Mouse (Mus musculus) ES-CJ7 (cell line): Measurements from ENCODE around the gene Chrnb2.

Source experiments
- DNase-seq: peaks from one replicate; pipeline ENCODE4 v3.0.0; 2011; ENCODE audit warnings: low read depth, low spot score

Chrnb2 gene

GRCm38 (mm10) chr3:89764119-89764724 lies at the start of gene Chrnb2:
TSS of gene Chrnb2 (minus strand) at chr3:89764632.
- peak; percentile 89 for DNase-seq

DNA sequence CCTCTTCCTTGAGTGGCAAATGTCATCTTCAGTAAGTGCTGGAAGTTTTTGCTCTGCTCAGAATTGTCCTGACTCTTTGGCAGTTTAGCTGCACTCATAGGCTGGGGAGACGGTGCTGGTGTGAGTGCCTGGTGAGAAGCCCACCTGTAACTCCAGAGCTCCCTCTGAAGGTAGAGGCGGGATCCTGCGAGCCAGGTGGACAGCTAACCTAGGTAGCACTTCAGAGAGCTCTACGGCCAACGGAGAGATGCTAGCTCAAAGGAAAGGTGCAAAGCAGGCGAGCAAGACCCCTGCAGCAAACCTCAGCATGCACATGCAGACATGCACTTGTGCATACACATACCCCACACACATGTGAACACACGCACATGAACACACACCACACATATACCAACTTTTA lies 49.6 kb upstream of the Chrnb2 start:
- peak; percentile 52 for DNase-seq

GRCm38 (mm10) chr3:89812166-89812565 lies 47.7 kb upstream of the Chrnb2 start:
- no peak for DNase-seq

DNA sequence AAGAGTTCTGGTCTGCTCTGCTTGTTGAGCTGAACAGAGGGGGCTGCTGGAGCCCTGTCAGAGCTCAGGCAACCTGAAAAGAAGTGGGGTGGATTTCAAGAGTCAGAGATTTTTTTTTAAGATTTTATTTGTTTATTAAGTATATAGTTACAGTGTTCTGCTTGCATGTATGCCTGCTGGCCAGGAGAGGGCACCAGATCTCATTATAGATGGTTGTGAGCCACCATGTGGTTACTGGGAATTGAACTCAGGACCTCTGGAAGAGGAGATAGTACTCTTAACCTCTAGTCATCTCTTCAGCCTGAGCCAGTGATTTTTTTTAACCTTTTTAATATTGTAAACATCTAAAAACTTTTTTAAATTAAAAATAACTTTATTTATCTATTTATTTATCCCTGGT lies 46.4 kb upstream of the Chrnb2 start:
- no peak for DNase-seq

DNA sequence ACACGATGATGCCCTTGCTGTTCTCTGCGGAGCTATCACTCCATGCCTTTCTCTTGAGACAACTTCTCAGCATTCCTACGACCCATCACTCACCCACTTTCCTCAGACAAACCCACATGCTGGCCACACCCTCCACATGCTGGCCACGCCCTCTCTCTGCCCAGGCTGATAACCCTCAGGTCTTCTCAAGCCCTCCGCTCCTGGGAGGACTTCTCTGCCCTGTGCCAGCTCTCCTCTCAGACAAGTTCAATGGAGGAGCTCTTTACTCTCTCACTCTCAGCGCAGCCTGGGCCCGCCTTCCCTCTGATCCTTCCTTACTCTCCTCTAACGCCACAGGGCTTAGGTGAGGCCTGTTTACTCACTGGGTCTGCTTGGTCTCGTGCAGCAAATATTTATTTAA lies 44.2 kb upstream of the Chrnb2 start:
- peak; percentile 76 for DNase-seq

- DNase-seq, result no peak
Measured at GRCm38 (mm10) chr3:89807881-89808280, 43.4 kb upstream of the Chrnb2 start.

DNA sequence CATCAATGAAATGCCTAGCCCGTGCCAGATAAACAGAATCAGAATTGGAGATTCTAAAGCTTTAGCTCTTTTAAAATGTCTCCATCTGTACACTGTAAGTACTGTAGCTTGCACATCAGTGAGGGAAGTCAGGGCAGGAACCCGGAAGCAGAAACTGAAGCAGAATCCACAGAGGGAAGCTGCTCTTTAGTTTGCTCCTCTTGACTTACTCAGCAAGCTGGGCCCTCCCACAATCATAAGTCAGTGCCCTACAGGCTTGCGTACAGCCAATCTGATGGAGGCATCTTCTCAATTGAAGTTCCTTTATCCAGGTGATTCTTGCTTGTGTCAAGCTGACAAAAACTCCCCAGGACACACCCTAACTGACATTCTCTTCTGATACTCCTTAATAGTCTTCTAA lies 42.7 kb upstream of the Chrnb2 start:
- no peak for DNase-seq

DNA sequence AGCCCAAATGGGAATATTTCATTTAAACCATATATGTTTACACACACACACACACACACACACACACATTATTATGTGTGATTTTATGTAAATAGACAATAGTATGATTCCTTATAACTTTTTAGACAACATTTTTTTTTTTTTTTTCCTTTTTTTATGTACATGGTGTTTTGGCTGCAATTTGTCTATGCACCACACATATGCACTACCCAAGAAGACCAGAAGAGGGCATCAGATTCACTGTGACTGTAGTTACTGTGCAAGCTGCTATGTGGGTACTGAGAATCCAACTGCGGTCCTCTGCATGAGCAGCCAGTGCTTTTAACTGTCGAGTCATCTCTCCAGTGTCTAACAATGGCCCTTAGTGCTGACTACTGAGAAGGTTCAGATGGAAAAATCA lies 42.3 kb upstream of the Chrnb2 start:
- peak; percentile 84 for DNase-seq

DNA sequence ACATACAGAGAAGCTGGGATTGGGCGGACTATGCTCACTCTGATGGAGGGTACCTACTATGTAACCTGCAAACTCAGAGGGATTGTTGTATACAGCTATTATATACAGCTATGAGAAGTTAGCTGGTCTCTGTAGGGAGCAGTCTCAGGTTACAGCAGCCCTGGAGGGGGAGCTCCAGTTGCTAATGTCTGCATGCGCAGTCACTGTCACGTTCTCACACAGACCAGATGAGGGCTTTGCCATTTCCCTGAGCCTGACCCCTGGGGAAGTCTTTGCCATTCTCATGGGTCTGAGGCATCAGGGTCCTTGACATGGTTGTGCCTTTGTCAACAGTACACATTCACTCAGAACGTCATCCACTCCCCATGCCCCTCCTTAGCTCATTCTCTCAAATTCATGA lies 40.7 kb upstream of the Chrnb2 start:
- DNase-seq, result peak; percentile 61

- DNase-seq, result no peak
Measured at GRCm38 (mm10) chr3:89802876-89803275, 38.4 kb upstream of the Chrnb2 start.

- peak; percentile 91 for DNase-seq
Measured at GRCm38 (mm10) chr3:89801507-89801847, 37.0 kb upstream of the Chrnb2 start.

- peak; percentile 71 for DNase-seq
Measured at GRCm38 (mm10) chr3:89800774-89801506, 36.5 kb upstream of the Chrnb2 start.

GRCm38 (mm10) chr3:89800078-89800477 lies 35.6 kb upstream of the Chrnb2 start:
- peak; percentile 98 for DNase-seq

GRCm38 (mm10) chr3:89799476-89799875 lies 35.0 kb upstream of the Chrnb2 start:
- DNase-seq, result peak; percentile 81

DNA sequence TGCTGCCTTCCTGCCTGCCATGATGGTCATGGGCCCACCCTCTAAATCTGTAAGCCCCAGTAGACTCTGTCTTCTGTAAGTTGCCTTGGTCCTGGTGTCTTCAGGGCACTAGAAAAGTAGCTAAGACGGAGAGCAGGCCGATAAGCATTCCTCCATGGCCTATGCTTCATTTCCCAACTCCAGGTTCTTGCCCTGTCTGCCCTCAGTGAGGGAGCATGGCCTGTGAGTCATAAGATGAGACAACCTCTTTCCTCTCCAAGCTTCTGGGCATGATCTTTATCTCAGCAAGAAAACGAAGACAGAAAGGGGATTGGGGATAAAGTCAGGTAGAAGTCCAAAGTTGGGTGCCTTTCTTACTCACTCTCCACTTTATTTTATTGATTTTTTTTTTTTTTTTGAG lies 34.1 kb upstream of the Chrnb2 start:
- no peak for DNase-seq

GRCm38 (mm10) chr3:89796358-89796757 lies 31.9 kb upstream of the Chrnb2 start:
- no peak for DNase-seq

DNA sequence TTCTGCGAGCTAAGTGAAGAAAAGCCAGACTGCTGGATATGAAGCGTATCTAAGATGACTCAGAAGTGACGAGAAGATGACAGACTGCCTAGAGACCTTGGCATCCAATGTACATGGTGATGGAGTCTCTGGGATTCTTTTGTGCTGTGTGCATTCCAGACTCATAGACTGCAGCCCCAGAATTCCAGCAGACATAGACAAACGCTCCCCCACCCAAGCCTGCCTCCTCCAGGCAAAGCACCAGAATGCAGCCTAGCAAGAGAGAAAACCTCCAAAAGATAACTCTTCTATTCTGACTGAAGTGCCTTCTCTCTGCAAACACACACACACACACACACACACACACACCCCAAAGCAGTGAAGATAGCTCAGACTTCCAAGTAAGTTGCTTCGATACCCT lies 31.3 kb upstream of the Chrnb2 start:
- DNase-seq, result peak; percentile 71

DNA sequence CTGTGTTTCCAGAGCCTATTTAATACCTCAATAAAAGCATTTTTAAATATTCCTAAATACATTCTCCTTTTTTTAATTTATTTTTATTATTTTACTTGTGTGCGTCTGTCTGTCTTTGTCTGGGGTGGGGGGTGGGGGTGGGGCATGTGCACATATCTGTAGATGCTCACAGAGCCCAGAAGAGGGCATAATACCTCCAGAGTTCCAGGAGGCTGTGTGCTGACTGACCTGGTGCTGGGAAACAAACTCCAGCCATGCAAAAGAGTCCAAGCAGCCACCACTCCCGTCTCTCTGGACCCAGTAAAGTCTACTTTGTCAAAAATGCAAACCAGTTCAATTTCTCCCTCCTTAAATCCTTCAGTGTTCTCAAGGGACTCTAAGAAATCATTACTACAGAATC lies 30.2 kb upstream of the Chrnb2 start:
- DNase-seq, result peak; percentile 74

- peak; percentile 71 for DNase-seq
Measured at GRCm38 (mm10) chr3:89788680-89789352, 24.4 kb upstream of the Chrnb2 start.

GRCm38 (mm10) chr3:89786275-89786674 lies 21.8 kb upstream of the Chrnb2 start:
- no peak for DNase-seq

DNA sequence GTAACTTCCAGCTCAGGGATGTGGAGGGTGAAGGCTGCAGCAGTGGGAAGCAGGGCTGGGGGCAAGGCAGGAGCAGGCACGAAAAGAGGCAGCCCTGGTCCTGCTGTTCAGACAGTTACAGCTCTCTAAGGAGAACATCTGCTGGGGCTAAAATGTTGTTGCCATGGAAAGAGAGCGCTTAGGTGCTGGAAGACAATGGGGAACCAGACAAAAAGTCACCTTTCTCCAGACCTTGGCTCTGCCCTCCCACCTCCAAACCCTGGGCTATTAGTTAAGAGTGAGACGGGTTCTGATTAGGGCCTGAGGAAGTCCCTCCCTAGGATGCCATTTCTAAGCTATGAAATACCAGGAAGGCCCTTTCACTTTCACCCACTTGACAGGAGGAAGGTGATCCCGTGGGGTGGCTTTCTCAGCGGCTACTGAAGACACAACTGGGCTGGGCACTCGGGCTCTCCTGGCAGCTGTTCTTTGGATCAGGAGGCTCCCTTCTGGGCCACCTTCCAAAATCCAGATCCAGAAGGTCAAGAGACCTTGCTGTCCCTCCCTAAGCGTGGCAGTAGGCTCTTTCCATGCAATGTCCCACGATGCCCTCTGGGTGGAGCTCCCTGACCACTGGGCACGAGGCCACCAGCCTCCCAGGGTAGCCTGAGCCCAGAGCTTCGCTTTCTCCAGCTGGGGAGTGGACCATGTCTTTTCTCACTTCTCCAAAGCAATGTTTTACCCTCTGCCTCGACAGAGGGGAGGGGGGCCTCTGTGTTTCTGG lies 20.7 kb upstream of the Chrnb2 start:
- DNase-seq, result peak; percentile 50

DNA sequence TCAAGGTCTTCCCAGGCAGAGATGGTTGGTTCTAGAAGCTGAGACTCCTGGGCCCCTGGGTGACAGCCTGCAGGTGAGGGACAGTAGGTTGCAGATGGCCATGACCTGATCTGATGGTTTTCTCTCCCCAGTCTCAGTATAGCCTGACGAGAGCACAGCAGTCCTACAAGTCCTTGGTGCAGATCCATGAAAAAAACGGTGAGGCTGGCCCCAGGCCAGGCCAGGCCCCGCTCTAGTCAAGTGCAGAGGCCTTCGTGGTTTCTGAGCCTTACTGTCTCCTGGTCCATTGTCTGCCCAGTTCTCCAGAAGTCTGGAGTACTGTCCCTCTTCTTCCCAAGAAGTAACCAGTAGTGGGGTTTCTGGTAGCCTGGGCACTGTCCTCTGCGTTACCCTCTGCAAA lies 17.2 kb upstream of the Chrnb2 start:
- no peak for DNase-seq
